Mouse (Mus musculus) cerebellum, adult (tissue): Measurements from ENCODE around the gene Angpt4.

Experiments used
- ATAC-seq: cut with Nextera tagmentation; 2 replicates; pipeline ENCODE4 v1.9.2; 2017; ENCODE audit warnings: mild to moderate bottlenecking, moderate library complexity, mixed read lengths; ENCODE audit not compliant: insufficient number of reproducible peaks, low FRiP score, low TSS enrichment

The Angpt4 gene

DNA sequence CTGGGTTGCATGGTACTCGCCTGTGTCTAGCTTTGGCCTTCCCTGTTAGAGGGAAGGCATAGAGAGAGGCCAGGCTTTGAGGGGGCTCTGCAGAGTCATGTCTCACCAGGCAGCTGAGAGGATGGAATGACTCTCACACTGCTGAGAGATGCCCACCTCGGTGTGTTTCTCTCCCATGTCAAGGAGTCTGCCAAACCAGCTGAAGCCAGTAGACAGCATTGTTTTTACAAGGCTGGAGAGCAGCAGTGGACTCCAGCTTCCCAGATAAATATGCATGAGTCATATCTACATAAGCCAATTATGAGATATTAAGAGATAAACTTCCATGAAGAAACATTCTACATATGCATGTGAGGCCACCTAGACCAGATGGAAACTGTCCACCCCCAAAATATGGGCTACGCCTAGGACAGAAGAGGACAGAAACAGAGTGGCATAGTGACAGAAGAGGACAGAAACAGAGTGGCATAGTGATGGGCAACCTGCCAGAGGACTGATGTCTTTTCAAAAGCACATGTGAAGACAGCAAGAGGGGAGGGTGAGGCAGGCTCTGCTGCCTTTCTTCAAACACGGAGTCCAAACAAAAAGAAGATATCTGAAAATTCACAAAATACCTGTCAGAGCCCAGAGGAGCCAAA lies 45.6 kb downstream of the Angpt4 start:
- ATAC-seq = no peak

DNA sequence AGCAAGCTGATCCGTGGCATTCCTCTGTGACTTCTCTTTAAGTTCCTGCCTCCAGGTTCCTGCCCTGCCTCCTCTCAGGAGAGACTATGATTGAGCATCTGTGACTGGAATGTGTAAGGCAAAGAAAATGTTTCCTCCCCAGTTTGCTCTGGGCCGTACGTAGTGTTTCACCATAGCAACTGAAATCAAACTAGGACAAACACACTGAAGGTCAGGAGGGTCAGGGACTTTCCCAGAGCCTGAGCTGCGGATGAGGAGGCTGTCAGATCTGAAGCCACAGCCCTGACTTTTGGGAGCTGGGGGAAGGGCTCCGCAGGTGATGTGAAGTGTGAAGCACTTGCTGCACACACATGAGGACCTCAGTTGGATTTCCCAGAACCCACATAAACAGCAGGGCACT lies 48.3 kb downstream of the Angpt4 start:
- no peak for ATAC-seq

DNA sequence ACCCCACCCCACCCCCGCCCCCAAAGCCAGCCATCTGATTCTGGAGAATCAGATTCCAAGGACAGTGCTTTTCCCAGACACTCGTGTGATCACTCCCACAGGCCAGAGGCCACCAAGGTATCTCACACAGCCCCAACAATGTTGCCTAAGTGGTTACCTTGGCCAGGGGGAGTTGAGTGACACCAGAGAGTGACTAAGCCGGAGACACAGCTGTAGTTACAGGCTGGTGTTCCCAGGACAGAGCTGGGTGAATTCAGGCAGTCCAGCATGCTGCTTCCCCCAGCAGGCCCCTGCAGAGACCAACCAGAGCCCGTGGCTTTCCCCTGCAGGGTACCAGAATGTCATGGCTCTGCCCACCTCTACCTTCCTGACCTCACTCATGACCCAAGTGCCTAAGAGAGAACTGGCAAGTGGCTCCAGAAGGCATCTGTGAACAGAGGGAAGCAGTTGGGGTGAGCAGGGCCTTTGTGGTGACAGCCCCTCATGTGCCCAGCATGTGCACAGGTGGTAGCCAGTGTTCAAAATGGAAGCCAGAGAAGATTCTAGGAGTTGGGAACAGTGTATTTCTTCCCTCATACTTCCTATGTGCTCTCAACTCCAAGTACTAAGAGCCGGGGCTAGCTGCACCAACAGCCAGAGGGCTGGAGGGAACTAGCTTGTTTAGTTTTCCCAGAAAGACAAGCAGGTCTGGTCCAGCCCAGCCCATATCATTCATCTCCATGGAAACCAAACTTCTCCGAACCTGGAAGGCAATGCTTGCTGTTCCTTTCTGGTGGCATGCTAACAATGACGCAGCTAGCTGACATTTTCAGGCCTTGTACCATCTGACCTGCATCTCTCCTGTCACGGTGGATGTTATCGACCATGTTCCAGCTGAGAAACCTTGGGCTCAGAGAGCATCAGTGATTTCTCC lies 50.5 kb downstream of the Angpt4 start:
- ATAC-seq = no peak

DNA sequence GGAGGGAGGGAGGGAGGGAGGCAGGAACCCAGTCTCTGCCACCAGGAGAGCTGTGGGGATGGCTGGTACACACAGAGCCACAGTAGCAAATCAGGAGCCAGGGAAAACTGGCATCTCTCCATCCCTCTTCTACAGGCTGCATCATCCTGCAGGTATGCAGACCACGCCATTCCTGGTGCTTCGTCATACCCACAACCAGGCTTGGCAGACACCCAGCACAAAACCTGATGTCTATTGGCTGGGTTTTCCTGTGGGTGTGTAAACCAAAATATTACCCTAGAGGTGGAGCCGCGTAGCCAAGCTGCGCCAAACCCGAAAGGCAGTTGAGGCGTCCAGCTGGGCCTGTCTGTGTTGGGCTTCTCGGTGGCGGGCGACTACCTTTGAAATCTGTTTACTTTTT lies 51.5 kb downstream of the Angpt4 start:
- ATAC-seq = peak; percentile 86

DNA sequence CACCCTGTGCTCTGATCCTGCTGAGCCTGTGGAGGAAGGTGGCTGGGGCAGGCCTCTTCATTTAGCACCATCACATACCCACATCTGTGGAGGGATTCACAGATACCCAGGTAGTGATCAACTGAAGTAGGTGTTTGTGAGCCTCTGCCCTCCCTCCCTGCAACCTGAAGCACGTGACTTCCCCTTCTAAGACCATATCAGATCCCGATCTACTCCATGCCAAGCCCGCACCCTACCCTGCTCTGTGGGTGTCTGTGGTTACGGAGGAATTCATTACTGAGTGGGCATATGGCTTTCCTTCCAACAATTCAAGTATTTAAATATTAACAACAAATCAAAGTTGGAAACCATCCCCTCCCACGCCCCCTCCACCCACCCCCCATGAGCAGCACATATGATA lies 52.3 kb downstream of the Angpt4 start:
- no peak for ATAC-seq

DNA sequence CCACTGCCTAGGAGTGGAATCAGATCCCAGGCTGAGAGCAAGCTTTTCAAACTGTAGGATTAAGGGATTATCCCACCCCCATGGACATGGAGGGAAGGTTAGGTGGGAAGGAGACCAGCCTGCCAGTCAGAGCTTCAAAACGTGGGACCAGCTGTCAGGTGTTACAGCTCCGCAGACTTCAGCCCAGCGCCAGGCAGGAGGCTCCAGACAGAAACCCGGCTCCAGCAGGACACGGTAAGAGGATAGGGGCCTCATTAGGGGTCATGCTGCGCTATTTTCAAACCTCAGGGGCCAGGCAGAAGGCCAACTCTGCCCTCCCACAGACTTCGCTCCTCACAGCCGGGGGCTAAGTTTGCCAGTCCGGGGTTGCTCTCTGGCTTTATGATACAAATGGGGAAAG lies 53.0 kb downstream of the Angpt4 start:
- no peak for ATAC-seq

DNA sequence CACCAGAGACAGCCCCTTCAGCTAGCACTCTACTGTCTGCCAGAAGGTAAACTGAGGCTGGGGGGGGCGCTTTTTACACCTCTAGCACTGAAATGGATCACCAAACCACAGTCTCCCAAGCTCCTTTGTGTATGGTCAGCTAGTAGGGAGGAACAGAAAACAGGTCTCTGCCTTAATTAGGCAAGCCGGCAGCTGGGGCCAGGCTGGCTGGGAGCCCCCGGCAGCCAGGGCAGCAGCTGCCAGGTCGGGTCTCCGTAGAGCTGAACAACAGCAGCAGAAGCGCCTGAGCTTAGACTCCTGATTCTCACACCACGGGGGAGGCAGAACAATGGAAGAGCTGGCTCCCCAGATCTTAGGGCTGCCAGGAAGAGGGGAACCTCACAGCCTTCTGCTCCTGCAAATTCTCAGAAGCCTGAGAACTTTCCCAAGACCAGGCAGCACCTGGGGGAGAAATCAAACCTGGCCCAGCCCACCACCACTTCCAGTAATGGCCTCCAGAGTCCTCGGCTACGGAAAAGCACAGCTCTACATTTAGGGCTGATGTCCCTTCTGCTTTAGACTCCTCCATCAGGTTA lies 56.3 kb downstream of the Angpt4 start:
- no peak for ATAC-seq

DNA sequence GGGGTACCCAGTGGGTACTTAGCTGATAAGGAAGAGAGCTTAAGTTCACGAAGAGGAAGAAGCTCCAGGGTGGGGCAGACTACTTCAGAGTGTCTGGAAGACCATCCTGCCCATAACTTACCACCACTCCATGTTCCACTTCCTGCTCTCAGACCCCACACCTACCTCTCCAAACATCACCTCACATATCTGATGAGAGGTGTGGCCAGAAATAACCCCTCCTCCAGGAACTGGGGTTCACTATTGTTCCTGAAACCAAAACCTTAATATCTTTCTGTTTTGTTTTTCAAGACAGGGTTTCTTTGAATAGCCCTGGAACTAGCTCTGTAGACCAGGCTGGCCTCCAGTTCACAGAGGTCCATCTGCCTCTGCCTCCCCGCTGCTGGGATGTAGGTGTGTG lies 56.8 kb downstream of the Angpt4 start:
- no peak for ATAC-seq

DNA sequence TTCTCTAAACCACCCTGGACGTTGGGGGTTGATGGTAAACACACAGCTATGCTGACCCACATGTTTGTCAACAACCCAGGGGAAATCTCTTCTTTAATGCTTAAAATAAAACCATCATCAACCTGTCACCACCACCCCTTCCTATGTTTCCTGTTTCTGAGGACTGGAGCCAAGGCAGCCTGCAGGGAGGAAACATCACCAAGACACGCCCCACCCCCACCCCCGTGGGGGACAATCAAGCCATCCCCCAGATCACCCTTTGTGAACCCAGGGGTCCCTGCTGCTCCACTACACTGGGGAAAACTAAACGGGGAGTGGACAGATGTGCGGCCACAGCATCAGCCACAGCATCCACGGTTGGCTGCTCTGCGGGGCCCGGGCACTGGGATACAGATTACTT lies 57.4 kb downstream of the Angpt4 start:
- no peak for ATAC-seq

DNA sequence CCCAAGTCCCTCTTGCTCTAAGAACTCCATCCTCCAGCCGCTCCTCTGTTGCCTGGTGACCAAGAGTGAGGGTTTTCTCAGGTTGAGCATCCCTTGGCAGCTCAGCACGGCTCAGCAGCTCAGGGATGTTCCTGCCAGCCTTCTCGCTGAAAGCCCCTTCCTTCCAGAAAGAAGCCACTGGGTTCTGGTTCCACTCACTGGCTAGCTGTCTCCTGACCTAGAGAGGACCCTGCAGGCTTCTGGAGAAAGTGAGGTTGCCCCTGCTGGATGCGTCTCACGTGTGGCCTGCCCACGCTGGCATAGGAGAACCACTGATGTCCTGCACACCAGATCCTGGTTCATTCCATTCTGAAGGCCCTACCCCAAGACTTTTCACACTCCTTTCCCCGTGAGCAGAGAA lies 58.0 kb downstream of the Angpt4 start:
- ATAC-seq = no peak

DNA sequence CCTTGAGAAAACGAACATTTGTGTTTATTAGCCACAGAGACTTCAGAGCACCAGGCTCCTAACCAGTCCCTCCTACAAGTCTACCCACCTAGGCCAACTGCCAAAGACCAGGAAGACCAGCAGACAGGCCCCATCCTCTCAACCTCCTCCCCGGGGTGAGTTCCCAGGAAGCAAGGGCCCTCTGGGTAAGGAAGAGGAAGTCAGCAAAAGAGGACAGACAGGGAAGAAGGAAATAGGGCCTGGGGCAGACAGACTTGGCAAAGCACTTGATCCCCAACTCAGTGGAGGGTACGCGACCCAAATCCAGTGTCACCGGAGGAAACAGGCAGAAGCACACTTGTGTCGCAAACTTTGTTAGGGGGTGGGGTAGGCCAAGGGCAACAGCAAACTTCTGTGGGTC lies 58.4 kb downstream of the Angpt4 start:
- ATAC-seq = no peak

DNA sequence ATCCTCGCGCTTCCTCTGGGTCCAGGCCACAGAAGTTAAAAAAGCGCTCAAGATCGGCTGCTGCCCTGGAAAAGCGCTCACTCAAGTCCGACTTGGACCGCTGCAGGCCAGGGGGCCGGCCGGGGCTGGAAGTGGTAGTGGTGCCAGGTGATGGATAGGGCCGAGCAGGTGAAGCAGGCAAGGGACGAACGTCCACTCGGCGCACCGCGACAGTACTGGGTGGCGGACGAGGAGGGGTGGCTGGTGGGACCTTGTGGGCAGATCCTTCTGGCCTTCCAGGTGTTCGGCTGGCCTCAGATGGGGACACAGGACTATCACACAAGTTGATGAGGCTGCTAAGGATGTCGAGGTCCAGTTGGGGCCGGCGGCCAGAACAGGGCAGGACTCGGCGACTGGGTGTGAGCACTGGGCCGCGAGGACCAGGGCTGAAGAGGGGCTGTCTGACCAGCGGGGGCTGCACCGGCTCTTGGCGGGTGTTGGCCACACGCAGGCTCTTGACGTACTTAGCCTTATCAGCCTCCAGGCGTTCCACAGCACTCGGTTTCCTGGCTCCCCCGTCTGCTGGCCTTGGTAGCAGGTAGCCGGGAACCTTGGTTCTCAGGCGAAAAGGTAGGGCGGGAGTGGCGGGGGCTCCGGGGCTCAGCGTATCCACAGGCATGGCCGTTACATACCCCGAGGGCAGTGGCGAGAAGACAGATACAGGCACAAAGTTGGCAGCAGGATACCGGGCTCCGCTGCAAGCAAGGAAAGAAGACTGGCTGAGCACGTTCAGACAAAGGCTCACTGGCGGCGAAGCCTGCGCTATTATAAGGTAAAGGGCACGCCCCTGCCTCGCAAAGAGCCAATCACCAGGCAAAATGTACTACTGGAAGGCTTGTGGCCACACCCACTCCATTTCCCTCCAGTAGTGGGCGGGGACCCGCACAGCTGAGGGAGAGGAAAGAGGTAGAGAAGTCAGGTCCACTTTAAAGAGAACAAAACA lies 59.5 kb downstream of the Angpt4 start:
- no peak for ATAC-seq

DNA sequence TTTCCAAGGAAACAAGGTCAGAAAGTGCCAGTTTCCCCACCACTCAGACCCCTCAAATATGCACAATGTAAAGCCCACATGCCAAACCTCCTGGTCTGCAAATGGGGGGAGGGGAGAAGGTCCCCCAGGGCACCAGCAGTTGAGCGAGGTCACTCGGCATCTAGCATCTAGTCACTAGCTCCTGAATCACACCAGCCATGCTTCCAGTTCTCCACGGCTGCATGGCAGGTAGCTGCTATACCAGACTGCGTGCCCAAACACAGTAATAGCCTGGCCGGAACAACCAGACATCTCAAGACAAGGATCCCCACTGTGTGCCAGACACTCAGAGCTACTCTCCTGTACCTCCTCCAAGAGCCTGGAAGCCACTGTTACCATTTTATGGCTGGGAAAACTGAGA lies 60.7 kb downstream of the Angpt4 start:
- no peak for ATAC-seq

DNA sequence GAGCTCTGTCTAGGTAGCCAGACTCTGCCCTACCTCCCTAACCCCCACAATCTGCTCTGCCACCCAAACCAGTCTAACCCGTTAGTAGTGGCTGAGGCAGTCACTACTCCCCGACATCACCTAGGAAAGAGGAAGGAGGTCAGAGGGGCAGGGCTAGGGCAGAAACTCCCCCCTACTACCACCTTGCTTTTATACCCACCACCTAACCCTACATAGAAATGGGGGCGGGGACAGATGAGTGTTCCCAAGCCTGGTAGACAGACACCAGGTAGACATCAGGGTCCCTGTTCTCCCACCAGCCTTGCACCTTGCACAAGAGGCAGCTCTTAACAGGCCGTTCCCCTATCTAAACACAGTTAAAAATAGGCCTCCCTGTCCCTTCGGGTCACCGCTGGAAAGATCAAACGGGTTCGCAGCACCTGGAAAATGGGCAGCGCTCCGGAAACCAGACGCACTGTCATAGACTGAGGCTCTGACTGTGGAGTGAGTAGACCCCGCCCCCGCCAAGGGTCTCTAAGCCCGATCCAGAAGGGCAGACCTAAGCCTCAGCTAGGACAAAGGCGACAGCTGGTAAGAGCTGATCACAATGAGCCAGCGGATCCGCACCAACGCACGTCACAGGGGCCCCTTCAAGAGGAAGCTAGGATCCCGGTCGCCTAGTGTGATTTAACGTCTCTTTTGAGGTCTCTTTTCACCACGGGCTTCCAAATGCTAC lies 62.0 kb downstream of the Angpt4 start:
- ATAC-seq = no peak

DNA sequence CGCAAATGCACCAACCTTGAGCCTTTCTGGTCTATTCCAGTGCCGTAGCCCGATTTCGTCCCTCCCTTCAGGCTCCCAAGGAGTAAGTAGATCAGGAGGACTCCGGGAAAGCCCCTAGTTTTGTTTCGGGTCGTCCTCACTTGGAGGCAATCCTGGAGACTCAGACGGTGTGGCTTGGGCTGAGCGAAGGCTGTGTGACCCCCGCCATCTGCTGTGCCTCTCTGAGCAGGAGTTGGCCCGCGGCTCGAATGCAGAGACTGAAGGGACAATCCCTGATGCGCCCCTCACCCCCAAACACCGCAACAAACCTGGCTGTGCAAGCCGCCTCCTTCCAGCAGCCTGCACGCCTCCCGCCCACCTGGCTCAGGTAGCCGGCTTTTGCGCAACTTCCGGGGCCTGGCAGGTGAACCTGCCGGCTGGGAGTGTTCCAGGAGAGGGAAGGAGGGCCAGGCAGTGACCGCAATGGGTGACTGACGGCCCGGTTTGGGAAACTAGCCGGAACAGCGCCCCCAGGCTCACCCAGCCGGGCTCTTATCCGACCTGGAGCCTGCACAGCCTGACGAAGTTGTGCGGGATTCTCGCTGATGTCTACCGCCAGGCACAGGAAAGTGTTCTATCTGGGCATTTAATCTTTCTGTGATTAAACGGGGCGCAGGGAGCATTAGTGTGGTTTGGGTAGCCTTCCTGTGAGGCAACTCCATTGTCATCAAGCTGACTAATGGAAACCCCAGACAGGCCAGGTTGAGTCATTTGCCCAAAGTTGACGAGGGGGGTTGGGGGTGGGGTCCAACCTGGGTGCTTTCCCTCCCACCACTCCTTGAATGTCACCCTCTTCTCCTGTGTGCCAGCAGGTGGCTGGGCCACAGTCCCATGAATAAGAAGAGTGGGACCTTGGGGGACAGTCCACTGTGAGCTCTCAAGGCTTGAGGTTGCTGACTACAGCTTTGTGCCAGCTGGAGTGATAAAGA lies 62.9 kb downstream of the Angpt4 start:
- no peak for ATAC-seq

DNA sequence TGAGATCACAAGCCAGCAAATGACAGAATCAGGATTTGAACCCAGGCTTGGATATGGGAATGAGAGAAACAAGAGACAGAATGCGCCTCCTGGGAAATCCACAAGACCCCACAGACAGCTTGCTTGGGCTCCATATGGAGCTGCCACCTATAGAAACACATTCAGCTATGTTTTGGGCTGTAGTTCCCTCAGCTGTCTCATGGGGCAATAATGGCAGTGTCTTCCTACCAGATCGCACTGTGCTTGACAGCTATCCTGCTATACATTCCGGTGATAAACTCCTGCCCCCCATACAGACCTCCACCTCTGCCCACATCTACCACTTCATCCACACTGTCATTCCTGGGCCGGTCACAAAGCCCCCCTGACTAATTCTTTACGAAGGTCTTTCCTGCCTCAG lies 64.3 kb downstream of the Angpt4 start:
- ATAC-seq = no peak

DNA sequence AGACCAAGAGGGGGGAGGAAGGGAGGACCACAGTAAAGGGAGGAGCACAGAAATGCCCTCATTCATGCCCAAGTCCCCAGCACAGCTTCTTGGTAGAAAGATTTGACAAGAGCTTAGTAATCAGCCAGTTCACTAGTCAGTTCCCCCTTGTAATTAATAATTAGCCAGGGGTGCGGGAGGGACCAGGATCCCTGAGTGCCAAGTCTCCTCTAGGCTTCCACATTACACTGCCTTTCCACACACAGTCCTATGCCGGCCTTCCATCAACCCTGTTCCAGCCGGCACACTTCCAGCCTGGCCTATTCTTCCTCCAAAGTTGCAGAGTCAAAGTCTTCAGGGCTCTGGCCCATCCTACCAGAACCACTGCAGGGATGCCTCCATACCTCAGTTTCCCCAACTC lies 65.1 kb downstream of the Angpt4 start:
- no peak for ATAC-seq

DNA sequence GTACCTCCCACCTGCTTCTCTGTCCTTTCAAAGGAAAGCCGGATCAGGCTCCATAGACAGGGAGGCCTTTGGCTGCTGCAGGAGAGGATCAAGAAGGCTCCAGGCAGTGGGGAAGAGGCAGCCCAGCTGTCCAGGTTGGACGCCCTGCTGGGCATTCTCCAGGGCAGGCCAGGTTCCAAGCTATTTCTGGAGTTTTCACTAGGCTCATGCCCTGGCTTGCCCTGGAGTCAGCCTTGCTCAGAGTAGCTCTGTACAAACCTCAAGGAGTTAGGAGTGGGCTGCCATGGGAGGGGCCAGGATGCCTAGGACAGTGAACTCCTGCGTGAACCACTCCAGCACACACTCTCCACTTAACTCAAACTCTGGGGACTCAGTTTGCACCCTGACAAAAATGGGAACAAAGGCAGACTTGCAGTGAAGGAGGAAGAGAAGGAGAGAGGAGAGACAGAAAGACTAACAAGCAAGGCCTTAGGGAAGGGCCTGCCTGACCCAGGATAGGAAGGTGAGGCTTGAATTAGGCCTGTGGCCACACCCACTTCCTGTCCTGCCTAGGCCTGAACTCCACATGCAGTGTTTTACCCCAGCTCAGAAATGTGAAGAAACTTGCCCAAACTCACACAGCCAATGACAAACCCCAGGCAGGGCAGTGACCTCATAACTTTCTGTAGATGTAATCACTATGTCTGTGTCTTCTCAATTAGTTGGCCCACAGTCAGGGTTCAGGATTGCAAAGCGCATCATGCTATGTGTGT lies 66.9 kb downstream of the Angpt4 start:
- peak; percentile 41 for ATAC-seq
